Mouse (Mus musculus) kidney, postnatal 10 days (tissue): ENCODE results near the gene Smim12.

Source experiments
- DNase-seq: peaks from one replicate; pipeline ENCODE4 v3.0.0; 2021; ENCODE audit warnings: mixed read lengths

The Smim12 gene

DNA sequence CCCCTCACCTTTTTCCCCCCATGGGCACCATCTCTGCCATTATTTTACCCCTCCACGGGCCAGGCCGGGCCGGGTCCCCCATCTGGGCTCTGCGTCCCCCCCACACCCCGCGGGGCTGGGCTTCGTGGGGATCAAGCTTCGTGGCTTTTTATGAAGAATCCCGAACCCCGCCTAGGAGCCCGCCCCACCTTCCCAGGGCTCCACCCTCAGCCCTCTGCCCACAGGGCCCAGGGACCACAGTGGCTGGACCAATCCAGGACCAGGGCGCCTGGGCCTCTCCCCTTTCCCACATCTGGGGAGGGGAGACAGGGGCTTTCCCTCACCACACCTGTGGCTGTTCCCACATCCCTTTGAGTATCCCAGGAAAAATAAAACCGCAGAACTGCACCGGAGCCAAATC, 7.0 kb upstream of the Smim12 start:
- DNase-seq = peak; percentile 16

DNA sequence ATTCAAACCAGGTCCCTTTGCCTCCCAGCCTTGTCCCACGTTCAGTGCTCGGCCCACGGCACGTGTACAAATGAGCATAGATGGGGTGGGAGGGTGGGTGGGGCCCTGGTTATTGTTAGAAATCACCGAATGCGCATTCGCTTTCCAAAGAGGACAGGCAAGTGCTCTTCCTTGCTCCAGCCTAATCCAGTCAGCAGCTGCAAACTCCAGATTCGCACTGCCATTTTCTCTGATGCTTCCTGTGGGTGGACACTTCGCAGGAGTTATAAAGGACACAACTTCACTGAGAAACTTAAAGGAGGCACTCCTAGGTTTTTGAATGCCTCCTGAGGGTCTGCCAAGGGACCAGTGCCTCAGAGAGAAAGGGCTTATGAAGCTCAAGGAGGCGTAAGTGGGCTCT, 6.3 kb upstream of the Smim12 start:
- no peak for DNase-seq

DNA sequence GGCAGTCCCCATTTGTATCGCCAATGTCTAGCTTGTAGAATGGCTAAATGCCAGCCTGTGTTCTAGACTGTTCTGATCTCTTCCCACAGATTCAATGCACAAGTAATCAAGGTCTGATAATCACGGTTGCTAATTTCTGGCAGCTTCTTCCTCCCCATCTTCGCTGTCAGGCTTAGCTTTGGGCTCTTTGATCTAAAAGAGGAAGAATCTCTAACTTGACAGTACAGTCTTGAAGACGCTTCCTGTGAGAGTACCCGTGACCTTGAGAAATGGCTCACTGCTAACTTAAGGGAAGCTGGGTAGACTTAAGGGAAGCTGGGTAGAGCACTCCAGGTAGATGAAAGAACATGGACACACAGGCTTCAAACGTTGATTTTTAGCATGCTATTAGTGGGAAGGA, 888 bp upstream of the Smim12 start:
- no peak for DNase-seq

DNA sequence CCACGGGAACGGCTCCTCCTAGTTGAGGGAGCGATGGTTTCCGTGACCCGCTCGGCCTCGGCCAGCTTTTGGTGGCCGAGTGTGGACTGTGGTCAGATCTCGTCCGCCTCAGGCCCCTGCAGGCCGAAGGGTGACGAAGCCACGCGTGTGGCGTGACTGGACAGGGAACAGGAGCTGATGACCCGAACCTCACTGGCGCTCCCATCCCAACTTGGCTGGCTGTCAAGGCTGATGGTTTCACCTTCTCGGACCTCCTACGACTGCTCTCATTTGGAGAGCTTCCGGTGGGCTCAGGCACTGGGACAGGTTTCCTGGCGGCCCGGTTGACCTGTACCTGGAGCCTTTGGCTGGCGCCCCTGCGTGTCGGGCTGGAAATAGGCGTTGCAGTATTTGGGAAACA, 369 bp downstream of the Smim12 start:
- DNase-seq = no peak

DNA sequence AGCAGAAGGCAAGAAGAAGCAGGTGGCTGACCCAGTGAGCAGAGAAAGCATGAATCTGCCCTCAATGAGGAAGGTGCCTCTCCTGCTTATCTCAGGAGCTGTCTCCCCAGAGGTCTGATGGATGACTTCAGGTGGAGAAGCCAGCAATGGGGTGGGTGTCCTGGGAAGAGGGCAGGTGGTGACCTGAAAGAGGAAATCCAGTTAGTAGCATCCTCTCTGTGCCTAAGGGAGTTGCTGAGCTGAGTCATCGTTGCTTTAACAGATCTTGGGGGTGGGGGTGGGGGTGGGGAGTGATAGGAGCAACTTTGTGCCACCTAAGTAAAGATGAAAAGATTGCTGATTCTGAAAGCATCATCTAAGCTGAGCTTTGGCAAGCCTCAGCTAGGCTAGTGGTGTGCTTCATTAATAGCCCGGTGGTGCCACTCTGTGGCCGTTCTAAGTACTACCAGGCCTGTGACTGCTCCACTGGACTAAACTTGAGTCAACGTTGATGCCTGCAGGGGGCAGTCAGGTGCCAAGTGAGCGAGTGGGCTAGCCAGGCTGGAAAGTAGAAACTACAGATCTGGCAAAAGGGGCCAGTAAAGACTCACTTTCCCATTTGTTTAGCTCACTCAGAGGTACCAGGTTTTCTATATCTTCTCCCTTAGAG, 6.2 kb downstream of the Smim12 start:
- peak; percentile 98 for DNase-seq

DNA sequence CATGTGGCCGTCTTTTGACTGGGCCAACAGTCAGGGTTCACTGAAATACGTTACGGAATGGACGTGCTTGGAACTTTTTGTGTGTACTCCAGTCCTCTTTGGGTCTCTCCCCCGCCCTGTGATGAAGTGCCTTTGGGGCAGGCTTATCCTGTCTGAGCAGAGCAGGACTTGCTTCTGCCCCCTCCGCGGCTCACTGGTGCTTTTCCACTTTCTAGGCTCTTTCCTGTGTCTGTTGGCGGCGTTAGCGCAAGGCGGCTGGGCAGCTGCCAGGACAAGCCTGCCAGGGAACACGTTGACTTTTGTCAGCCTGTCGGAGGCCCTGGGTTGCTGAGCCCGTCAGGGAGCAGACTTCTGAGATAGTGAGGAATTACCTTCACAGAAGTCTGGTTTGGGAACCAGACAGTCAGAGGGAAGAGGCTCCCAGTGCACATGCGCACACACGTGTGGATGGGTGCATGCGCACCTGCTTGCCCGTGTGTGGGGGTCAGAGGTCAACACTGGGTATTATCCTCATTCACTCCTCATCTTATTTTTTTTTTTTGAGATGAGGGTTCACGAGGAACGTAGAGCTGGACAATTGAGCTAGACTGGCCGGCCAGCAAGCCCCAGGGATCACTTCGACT, 8.5 kb downstream of the Smim12 start:
- peak; percentile 82 for DNase-seq

DNA sequence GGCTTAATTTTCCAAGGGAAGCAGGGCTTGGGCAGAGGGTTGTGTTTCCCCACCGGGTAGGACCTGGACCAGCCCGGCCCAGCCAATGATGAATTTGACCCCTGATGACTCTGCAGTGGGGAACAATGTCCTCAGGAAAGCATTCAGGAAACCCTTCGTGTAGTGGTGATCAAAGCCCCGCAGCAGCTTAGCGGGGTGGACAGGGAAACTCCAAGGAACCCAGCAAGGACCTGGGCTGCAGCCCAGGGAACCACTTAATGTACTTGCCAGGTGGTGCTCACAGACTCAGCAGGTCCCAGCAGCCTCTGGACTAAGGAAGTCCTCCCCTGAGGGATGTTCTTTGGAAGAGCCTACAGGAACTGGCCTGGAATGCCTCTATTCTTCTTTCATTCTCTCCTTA, 13.2 kb downstream of the Smim12 start:
- DNase-seq = peak; percentile 22

DNA sequence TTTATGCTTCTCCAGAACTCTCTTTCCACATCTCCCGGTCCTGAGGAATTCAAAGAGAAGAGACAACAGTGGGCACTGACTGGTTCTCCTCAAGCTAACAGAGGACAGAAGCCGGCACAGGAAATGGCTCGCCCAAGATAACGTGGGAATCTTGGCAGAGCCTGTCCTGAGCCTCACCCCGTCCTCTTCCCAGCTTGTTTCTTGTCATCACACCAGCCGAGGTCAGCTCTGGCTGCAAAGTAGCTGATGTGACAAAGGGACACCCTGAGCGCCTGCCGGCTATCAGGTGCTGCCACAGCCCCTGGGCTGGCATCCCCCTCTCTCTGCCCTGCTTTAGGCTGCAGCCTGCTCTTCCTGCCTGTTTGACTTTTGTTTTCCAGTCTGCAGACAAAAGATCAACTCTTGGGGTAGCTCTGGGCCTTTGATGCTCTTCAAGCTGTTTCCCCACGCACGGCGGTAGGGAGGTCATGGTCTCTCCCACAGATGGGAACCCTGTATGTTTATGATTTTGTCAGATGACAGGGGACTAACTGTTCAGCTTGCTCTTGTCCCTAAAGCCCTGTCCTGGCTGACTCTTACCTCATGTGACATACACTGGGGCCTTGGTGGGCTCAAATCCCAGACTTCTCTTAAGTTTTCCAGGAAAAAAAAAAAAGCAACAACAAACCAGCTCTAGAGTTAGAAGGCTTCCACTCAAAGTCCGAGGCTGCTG, 14.8 kb downstream of the Smim12 start:
- no peak for DNase-seq

DNA sequence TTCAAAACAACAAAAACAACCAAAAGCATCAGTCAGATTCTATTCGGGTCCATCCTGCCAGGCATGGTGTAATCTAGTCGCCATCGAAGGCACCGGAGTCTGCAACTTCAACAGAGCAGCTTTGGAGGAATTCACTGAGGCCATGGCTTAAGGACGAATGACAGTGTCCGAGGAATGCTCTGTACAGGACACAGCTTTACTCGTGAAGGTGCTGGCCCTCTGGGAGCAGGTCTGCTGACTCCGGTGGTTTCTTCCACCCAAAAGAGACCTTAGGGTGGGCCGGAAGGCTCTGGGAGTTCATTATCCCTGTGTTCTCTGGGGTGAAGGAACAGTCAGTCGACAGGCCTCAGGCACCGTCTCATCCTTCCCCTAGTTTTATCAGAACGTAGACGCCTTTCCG, 18.0 kb downstream of the Smim12 start:
- DNase-seq = no peak

DNA sequence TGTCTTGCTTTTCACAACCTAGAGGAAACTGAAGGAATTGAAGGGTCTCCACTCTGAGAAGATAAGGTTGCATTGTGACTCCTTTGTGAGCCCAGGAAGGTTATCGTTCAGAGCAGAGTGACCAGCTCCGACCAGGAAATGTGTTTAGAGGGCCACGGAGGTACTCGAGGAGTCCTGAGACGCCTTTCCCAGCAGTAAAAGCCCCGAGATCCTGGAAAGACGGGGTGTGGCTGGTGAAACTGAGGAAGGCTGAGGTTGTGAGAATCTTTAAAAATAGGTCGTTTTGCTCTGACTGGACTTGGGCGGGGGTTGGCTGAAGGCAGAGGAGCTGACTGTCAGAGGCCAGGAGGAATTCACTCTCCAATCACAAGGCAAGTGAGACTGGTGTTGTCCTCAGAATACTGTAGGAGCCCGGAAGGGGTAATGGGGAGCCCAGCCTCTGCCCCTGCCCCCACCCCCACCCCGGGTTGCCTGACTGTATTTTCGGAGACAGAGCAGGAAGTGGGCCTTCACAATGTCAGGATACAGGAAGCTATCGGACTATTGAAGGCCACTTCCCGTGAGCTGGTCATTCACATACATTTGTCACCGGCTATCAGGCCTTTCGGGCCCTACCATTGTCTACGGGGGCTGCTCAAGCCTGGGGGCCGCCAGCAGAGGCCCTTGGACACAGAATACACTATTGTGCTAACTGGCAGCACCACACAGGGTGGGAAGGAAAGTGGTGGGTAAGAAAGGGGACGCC, 20.0 kb downstream of the Smim12 start:
- DNase-seq = peak; percentile 37

DNA sequence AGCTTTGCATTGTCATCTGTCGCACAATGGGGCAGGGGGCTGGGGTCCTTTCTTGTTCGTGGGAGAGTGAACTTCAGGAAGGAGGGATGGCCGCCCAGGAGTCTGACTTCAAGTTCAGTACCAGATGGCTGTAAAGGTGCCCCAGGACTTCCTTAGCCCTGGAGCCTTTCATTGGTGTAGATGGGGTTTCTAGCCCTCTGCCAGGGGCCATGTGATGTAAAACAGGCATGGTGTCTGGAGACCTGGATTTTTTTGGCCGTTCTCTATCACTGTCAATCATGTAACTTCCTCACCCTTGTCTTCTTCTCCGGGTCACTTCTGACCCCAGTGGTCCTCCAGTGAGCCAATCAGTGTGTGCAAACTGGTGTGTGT, 20.6 kb downstream of the Smim12 start:
- no peak for DNase-seq

DNA sequence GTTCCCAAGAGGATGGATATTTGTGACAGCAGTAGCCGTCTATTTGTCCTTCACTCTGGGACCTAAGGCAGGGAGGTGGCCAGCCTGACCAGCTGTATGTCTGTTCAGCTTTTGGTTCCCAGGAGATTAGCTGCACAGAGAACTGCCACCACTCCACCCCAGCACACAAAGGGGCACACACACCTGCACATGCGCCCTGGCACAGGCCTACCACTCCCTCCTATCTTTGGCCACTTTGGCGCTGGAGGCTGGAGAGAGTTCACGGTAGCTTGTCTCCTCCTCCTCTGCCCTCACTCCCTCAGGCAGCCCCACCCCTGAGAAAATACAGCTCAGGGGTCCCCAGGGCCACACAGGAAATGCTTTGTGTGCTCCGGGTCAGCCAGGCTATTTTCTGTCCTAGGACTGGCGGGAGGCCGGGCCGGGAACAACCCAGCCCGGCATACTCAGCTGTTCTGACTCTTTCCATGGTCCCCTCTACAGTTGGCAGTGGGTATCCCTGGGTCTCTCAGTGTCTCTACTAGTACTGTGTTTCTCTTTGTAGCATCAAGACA, 34.9 kb downstream of the Smim12 start:
- DNase-seq = peak; percentile 51

DNA sequence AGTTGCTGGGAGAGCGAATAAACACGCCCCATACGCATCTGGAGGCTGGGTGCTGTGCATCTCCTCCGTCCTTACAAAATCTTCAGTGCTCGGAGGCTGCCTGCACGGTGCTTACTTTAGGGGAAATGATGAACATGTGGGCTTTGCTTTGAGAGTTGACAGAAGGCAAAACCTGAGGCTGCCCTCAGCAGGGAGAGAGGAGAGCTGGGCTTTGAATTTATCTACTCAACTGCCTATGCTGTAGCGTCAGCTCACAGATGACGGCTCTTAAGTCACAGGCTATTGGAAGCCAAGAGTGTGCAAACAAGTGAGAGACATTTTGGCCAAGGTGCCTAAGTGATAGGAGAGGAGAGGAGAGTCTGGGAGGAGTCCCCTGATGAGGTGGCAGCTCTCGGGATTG, 35.7 kb downstream of the Smim12 start:
- DNase-seq = no peak

DNA sequence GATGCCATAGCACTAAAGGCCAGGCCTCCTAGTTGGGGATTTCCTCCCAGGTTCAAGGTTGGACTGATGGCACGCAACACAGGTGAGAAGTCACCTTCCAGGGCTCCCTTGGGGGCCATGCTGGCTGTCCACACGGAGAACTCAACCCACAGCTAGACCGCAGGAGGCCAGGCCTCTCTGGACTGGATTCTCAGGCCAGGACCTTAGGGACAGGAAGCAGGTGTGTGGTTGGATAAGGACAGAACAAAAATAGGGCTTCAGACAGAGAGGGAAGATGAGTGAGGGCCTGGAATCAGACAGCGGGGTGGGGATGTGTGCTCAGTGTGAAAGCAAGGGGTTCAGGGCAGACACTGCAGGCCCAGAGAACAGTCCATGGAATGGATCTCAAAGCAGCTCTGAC, 43.3 kb downstream of the Smim12 start:
- no peak for DNase-seq

DNA sequence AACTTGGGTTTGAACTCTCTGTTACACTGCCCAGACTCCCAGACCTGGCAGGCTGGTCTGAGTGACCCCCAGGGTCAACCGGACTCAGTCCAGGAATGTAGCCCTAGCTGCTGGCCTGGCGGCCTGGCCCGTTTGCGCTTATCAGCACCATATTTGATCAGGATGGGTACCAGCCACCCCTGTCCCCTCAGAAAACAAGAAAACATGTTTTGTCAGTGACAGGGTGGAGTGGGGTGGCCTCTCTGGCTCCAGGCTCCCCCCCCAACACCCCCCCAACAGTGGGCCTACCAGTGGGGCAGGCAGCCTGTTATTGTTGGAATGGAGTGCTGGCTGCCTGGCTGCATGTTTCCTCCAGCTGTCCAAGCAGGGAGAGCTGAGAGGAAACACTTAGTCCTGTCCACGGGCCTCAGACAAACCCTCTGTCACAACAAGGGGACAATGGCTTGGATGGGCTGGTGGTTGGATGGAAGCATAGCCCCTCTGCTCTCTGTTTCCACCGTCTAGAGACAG, 45.5 kb downstream of the Smim12 start:
- peak; percentile 62 for DNase-seq

DNA sequence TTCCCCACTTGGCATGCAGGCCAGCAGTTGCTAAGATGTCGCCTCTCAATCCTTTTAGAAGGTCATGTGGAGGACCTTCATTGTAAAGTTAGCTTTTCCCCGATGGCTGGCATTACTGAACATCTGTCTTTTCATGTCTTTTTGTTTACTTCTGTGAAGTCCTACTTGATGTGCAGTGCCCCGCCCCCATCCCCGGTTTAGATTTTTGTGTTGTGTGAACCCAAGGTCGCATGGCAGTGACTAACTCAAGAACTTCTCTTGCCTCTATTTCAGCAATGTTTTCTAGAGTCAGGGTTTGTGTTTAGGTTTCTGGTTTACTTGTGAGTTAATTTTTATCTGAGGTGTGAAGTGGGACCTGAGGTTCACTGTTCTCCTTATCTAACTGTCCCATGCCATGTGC, 49.0 kb downstream of the Smim12 start:
- no peak for DNase-seq
